Mouse (Mus musculus) bone marrow, adult 2 months (tissue): ENCODE measurements around the gene Gpr83.

Experiments
- CTCF ChIP-seq: fragments of 200-500 bp; IDR thresholded peaks from 2 replicates; pipeline ENCODE4 v1.5.1; 2011; ENCODE audit warnings: low read length, control low read depth; ENCODE audit not compliant: control insufficient read depth, insufficient read depth
- POLR2A ChIP-seq: fragments of 200-500 bp; IDR thresholded peaks from 2 replicates; pipeline ENCODE4 v1.6.1; 2011; ENCODE audit warnings: low read depth, mild to moderate bottlenecking, control low read depth, low read length, borderline replicate concordance; ENCODE audit not compliant: control insufficient read depth

- TF ChIP-seq POLR2A: no peak
- TF ChIP-seq CTCF: no peak
Observed at GRCm38 (mm10) chr9:14894628-14895027, 34.6 kb downstream of the Gpr83 start.
